Mouse (Mus musculus) left cerebral cortex, adult 2 months (tissue): Measurements from ENCODE around the gene Adamts17. TPM values are rescaled to one million over a fixed set of nuclear protein-coding genes. Genes with fewer than 3 reads are reported as not detected.

Experiments used
- DNase-seq, 2 experiments: peaks; one replicate each; pipeline ENCODE4 v3.0.0; 2021 to 2022; ENCODE audit warnings: low spot score in 2 of 2, mixed read lengths in 1 of 2; ENCODE audit errors: extremely low spot score in 1 of 2
- H3K27ac ChIP-seq: fragments of 200-600 bp; 2 replicates; pipeline ENCODE4 v1.8.1; 2022
- H3K4me3 ChIP-seq: fragments of 200-600 bp; 2 replicates; pipeline ENCODE4 v1.8.1; 2022
- CTCF ChIP-seq: fragments of 200-600 bp; IDR thresholded peaks from 2 replicates; pipeline ENCODE4 v1.8.1; 2022; ENCODE audit warnings: antibody characterized with exemption, mild to moderate bottlenecking, moderate library complexity
- intact Hi-C: fragments of 180-260 bp; cut with DNase I; formaldehyde crosslinking; loops from one replicate; pipeline ENCODE4 v1.15.1; 2025
- total RNA-seq, 2 experiments: library from RNA; stranded (reverse); gene quantifications; 2 replicates each; pipeline ENCODE4 v1.2.3; 2021

Gene Adamts17
- total RNA-seq, 2 experiments from 2014 or later, result 13.1 to 13.6 TPM

DNA sequence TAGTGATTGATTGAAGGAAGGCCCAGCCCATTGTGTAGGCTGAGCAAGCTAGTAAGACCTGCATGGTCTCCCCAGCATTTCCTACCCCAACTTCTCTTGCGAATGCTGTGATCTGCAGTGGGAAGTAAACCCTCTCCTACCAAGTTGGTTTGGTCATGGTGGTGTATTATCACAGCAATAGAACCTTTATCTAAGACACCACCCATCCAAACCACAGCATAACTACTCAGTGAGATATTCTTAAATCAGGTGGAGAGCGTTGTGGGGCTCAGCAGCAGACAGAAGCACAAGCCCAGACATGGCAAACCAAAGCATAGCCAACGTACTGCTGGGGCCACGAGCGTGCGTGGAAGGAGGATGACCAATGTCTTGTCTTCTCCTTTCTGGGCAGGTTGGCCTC lies 9.8 kb downstream of the Adamts17 start:
- TF ChIP-seq CTCF, result no peak
- no peak overlapping the region for H3K4me3 ChIP-seq
- intact Hi-C loops, result no loop called here
- no peak for DNase-seq
- H3K27ac ChIP-seq, result no peak overlapping the region

DNA sequence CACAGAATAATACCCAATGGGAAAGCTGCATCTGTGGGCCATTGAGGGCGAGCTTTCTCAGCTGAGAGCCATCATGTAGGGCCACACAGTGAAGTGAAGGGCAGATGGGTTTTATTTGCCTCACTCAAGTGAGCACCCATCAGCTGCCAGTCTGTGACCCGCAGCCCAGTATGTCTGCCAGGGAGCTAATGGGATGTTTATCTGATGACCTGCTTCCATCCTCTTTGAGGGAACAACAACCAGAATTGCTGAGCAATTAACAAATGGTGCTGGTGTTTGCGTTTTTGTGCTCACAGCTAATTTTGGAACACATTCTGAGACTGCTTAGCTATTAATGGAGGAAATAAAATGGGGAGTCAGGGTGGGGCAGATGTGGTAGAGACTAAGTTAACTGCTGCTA lies 12.6 kb downstream of the Adamts17 start:
- H3K27ac ChIP-seq, result no peak overlapping the region

DNA sequence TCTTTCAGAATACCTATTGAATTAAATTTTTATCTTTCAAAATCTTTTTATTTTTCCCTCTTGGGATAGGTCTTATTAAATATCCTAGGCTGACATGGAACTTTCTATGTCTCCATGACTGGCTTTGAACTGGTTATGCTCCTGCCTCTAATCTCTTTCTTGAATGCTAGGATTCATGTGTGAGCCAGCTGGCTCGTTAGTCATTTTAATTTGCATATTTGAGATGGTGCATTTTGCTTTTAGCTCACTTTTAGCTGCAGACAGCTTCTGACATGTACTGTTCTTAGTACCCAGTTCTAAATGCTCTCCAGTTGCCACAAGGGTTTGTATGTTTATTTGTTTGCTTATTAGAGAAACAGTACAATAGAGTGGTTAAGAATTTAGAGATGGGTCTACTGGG lies 18.1 kb downstream of the Adamts17 start:
- H3K27ac ChIP-seq, result no peak overlapping the region
- no peak overlapping the region for H3K4me3 ChIP-seq
- DNase-seq, result no peak
- no peak for TF ChIP-seq CTCF
- intact Hi-C loops, result no loop called here

More for the DNA sequence above, 12.6 kb downstream of the Adamts17 start:
- H3K4me3 ChIP-seq, result no peak overlapping the region
- no peak for TF ChIP-seq CTCF
- intact Hi-C loops, result no loop called here
- DNase-seq, result no peak

DNA sequence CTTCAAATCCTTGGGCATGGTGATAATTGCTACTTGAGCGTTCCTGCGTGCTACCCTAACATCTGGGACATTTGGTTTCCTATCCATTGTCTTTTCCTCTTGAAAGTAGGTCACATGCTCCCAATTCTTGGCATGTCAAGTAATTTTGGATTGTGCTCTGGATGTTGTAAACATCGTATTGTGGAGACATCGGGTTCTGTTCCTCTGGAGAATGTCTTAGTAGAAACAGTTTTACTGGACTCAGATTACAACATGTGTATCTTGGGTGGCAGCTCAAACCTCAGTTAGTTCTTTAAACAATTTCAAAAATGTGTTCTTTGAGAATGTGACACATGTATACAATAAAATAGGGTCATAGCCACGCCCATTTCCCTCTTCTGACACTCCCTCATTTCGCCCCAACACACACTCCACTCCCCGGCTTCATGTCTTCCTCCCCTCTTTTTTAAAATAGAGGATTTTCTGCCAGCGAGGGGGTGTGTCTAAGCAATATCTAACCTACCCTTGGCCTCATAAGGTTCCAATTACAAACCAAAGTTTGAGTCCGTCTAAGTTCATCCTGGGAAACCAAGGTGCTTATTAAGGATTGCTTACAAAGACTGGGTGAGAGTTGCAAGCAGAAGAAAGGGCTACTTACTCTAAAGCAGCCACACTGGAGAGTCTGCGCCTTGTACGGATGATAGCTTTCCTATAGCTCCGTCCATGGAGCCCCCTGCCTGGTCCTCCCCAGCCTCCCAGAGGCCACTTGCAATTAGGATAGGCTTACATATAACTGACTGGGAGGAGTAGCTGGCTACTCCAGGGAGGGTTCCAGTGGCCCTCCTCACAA lies 18.9 kb downstream of the Adamts17 start:
- intact Hi-C loops, result no loop called here
- no peak for DNase-seq
- H3K4me3 ChIP-seq, result no peak overlapping the region
- no peak overlapping the region; the same call in 1 of the 2 replicates for H3K27ac ChIP-seq
- no peak for TF ChIP-seq CTCF

DNA sequence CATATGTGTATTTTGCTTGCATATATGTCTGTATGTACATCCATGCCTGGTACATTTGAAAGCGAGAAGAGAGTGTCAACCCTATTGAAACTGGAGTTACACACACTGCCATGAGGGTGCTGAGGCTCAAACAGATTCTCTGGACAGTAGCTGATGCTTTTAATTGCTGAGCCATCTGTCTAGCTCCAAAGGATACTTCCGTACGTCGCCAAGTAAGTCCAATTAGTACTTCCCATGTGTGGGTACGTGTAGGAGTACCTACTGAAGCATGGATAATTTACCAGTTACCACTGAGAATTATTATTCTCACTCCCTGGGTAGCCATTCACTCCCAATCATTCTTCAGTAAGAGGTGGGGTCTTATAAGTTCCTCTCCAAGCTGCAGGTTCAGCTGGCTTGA lies 19.7 kb downstream of the Adamts17 start:
- H3K27ac ChIP-seq, result no peak overlapping the region
- DNase-seq, result no peak
- no peak for TF ChIP-seq CTCF
- intact Hi-C loops, result no loop called here
- no peak overlapping the region for H3K4me3 ChIP-seq

DNA sequence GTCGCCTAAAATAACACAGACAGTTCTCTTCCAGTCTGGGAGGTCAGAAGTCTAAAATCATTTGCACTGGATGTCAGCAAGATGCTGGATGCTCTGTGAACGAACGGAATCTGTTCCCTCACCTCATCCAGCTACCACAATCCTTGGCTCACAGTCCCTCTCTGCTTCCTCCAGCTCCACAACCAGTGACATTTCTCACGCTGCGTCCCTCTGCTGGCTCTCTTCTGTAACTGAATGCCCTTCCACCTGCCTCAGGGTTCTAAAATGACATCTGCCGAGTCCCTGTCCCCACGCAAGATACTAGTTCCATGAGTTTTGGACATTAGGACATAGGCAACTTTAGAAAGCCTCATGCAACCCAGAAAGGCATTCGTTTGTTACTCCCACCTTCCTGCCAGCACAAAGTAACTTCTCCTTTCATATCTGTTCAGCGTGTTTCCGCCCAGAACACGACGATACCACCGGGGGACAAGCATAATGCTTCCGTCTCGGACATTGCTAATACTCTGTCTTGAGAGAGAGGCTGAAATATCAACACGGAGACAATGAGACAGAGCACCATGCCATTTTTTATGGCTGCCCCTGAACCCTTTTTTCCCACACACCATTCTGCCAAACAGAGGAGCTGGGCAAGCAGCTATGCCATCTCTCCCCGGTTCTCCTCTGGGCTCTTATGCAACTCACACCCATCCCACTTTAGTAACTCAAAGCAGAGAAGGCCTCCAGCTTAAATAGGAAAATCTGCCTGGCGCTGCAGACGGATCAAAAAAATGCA lies 27.6 kb downstream of the Adamts17 start:
- peak in 1 of 2 experiments; percentile 48 for DNase-seq
- intact Hi-C loops, result loop anchor here (1.0 kb wide), 1 partner anchor 114 kb away; no protein-coding TSS in a partner anchor
- TF ChIP-seq CTCF, result peak; percentile 40
- no peak overlapping the region for H3K4me3 ChIP-seq
- peak overlapping the region; percentile 79 for H3K27ac ChIP-seq

DNA sequence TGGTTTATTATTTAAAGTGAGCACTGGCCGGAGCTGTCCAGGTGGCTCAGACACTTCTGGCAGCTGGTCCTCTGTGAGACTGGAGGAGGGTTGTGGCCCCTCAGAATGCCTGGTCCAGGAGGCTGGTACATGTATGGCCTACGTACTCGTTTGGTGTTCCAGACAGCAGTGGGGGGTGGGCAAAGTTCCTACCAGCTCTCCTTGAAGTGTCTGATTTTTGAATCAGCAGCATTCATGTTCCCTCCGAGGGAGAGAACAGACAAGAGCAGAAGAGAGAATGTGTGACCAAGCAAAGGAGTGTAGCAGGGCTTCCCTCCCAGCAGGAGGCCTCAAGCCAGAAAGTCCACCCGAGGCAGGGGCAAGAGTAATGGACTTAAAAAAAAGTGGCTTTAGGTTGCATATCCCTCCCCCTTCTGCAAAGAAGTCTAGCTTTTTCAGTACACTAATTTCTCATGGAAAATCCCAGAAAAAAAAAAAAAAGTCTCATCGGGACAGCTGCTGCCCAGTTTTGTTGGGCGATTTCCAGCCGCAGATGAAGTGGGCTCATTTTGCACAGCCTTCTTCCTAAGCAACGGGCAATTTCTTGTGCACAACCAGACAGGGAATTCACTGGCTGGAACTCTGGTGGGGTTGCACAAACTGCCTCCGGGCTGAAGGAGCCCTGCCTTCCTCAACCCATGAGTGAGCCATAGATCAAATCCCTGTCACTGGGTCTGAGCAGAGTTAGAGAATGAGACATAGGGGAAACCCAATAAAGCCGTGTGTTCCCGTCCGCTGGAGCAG lies 28.4 kb downstream of the Adamts17 start:
- intact Hi-C loops, result loop anchor here (1.0 to 2.0 kb wide), 3 partner anchors 25 to 113 kb away; no protein-coding TSS in a partner anchor

DNA sequence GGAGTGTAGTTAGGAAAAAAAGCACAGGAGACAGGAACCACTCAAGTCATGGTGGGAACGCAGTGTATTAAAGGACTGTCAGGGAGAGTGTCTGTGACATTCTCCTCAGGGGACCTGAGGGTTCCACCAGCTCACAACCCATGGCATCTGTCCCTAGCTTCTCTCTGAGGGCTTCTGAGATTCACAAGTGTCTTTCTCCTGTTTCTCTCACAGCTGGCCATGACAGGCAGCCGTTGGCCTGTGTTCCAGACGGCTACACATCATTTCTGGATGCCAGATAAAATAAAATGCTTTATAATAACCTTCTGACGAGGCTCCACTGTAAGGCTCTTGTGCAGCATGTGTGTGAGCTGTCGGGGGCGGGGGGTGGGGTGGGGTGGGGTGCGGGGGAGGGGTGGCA lies 32.0 kb downstream of the Adamts17 start:
- intact Hi-C loops, result no loop called here
- no peak overlapping the region for H3K27ac ChIP-seq
- DNase-seq, result no peak
- H3K4me3 ChIP-seq, result no peak overlapping the region
- no peak for TF ChIP-seq CTCF

More for the DNA sequence above, 28.4 kb downstream of the Adamts17 start:
- no peak overlapping the region for H3K4me3 ChIP-seq
- peak overlapping the region; percentile 79 for H3K27ac ChIP-seq
- TF ChIP-seq CTCF, result no peak; the same call in 1 of the 2 replicates
- DNase-seq, result peak; percentile 38 to 65

DNA sequence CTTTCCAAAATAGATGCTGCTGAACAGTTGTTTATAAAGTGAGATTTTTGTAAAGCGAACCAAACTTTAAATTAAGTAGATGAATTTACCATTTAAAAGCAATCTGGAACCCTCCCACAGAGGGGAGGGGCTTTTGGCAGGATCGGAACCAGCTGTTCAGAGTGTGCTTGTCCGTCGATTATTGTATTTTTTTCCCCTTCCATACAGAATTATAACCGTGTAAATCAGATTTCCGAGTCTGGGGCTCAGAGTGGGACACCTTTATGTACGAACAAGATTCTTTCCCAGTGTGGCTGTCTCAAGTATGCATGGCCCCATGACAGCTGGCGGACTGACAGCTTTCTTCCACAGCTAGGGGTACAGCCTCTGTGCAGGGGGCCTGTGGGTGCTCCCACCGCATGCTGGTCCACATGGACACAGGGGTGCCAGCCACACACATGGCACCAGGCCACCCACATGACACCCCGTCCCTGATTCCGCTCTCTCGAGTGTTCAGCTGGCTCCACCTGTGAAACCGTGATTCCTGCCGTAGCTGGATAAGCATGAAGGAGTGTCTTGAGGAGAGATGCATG lies 32.5 kb downstream of the Adamts17 start:
- DNase-seq, result no peak
- intact Hi-C loops, result no loop called here
- Histone ChIP-seq H3K27ac (no peak overlapping the region), H3K4me3 (no peak overlapping the region)
- TF ChIP-seq CTCF, result no peak

DNA sequence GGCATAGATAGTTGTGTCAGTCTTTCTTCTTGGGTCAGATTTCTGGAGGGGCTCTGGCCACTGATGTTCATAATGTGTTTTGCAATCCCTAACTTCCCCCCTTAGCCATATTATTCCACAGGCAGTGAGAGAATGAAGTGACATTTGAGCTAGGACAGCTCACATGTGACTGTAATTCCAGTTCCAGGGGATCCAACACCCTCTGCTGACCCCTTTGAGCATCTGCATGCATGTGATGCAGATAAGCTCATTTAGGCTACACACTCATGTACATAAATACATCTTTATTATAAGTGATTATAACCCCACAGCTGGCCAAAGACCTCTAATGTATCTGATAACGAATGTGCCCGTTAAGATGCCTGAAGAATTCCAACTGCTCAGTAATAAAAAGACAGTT lies 33.7 kb downstream of the Adamts17 start:
- Histone ChIP-seq H3K27ac (no peak overlapping the region), H3K4me3 (no peak overlapping the region)
- intact Hi-C loops, result no loop called here
- no peak for TF ChIP-seq CTCF
- DNase-seq, result no peak

DNA sequence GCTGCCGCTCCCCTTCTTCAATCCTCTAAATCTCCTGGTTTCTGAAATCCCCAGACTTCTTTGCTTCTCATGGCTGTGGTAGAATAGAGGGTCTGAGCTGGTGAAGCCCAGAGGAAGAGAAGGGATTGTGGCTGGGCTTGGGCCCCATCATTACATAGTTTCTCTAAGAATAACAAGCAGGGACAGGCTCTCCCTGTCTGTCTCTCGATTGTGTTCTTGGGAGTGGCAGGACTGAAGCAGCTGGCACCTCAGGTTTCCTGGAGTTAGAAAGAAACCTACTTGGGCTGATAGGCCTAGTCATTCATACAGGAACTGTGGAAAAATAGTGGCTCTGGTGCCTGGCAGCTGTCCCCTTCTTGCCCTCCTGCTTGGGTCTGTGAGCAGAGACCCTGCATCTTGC lies 51.9 kb downstream of the Adamts17 start:
- no peak for TF ChIP-seq CTCF
- DNase-seq, result no peak
- intact Hi-C loops, result no loop called here
- Histone ChIP-seq H3K4me3 (no peak overlapping the region), H3K27ac (no peak overlapping the region)
